Mouse (Mus musculus) liver (tissue): Measurements from ENCODE around the gene Hist1h4k.
"Not testable (repeated sequence)": the region's sequence is repeated elsewhere in the genome, so short reads cannot be mapped to it uniquely, and the experiment has no call there.

Experiments
- DNase-seq: peaks from one replicate; pipeline ENCODE4 v3.0.0-alpha.2; 2020; ENCODE audit warnings: mixed read lengths

The Hist1h4k gene

GRCm38 (mm10) chr13:21750159-21751017 is at the start of gene Hist1h4k:
Gene Hist1h4k, minus strand, starts transcription at chr13:21750505.
- DNase-seq = peak; percentile 96

GRCm38 (mm10) chr13:21797163-21797562 is 46.9 kb upstream of the Hist1h4k start:
- DNase-seq = not testable (repeated sequence)

GRCm38 (mm10) chr13:21795584-21795983 is 45.3 kb upstream of the Hist1h4k start:
- no peak for DNase-seq

- peak; percentile 13 for DNase-seq
Measured at GRCm38 (mm10) chr13:21790601-21791283, 40.4 kb upstream of the Hist1h4k start.

- no peak for DNase-seq
Measured at GRCm38 (mm10) chr13:21789925-21790324, 39.6 kb upstream of the Hist1h4k start.

GRCm38 (mm10) chr13:21787760-21788593 is 37.7 kb upstream of the Hist1h4k start:
- no peak for DNase-seq

- DNase-seq = peak; percentile 92
Measured at GRCm38 (mm10) chr13:21786899-21787629, 36.8 kb upstream of the Hist1h4k start, which contains the start of the genes Hist1h2an and Hist1h2bp. Gene Hist1h2an, minus strand, starts transcription at chr13:21787218. Gene Hist1h2bp, plus strand, starts transcription at chr13:21787461.

GRCm38 (mm10) chr13:21786189-21786898 is 36.0 kb upstream of the Hist1h4k start:
- DNase-seq = peak; percentile 40

- DNase-seq = peak; percentile 20
Measured at GRCm38 (mm10) chr13:21784311-21784710, 34.0 kb upstream of the Hist1h4k start.

GRCm38 (mm10) chr13:21783734-21784161 is 33.4 kb upstream of the Hist1h4k start:
- DNase-seq = peak; percentile 77

- DNase-seq = peak; percentile 70
Measured at GRCm38 (mm10) chr13:21783255-21783617, 32.9 kb upstream of the Hist1h4k start, which contains the start of gene Hist1h3i. Gene Hist1h3i, minus strand, starts transcription at chr13:21783370.

- peak; percentile 56 for DNase-seq
Measured at GRCm38 (mm10) chr13:21782361-21783254, 32.3 kb upstream of the Hist1h4k start.

GRCm38 (mm10) chr13:21781639-21782038 is 31.3 kb upstream of the Hist1h4k start:
- DNase-seq = no peak

- DNase-seq = peak; percentile 14
Measured at GRCm38 (mm10) chr13:21781021-21781555, 30.8 kb upstream of the Hist1h4k start.

- DNase-seq = peak; percentile 90
Measured at GRCm38 (mm10) chr13:21779767-21780731, 29.7 kb upstream of the Hist1h4k start, which contains the start of gene Hist1h1b. Gene Hist1h1b, minus strand, starts transcription at chr13:21780625.

- peak; percentile 84 for DNase-seq
Measured at GRCm38 (mm10) chr13:21778814-21779766, 28.8 kb upstream of the Hist1h4k start.

GRCm38 (mm10) chr13:21755707-21756106 is 5.4 kb upstream of the Hist1h4k start:
- DNase-seq = no peak
